Mouse (Mus musculus) ES-E14 (cell line): Measurements from ENCODE around the gene Eif1ad.

ENCODE experiments used
- CHD2 ChIP-seq: IDR thresholded peaks from 2 replicates; pipeline ENCODE4 v1.6.1; 2014; ENCODE audit warnings: mild to moderate bottlenecking, low read depth, low read length, inconsistent platforms
- ZC3H11A ChIP-seq: IDR thresholded peaks from 2 replicates; pipeline ENCODE4 v1.6.1; 2012; ENCODE audit warnings: low read depth, mild to moderate bottlenecking, inconsistent platforms, low read length, borderline replicate concordance

- TF ChIP-seq CHD2 (no peak), ZC3H11A (no peak)
These were observed 10.5 kb upstream of the Eif1ad start for GRCm38 (mm10) chr19:5356080-5356479.
